Mouse (Mus musculus) liver, embryonic 11.5 days (tissue): ENCODE data around the gene Notch2. TPM values are rescaled to one million over a fixed set of nuclear protein-coding genes. Genes with fewer than 3 reads are reported as not detected.

Experiments used
- ATAC-seq: fragments of 200-750 bp; cut with Nextera tagmentation; replicated peaks from 2 replicates; pipeline ENCODE4 v1.8.0; 2017; ENCODE audit warnings: moderate number of reproducible peaks, mild to moderate bottlenecking, moderate TSS enrichment, moderate library complexity; ENCODE audit not compliant: low FRiP score
- DNase-seq: peaks from one replicate; pipeline ENCODE4 v3.0.0-alpha.2; 2017; ENCODE audit warnings: low spot score
- H3K27ac ChIP-seq: fragments of 300-500 bp; sonication (generic); 2 replicates; pipeline ENCODE4 v1.5.1; 2014; ENCODE audit warnings: mild to moderate bottlenecking, low read depth, low read length, control low read depth
- H3K27me3 ChIP-seq: fragments of 300-500 bp; sonication (generic); replicated peaks from 2 replicates; pipeline ENCODE4 v1.6.1; 2014; ENCODE audit warnings: low read length, mixed read lengths; ENCODE audit not compliant: control insufficient read depth, insufficient read depth
- H3K36me3 ChIP-seq: fragments of 300-500 bp; sonication (generic); 2 replicates; pipeline ENCODE4 v1.6.1; 2014; ENCODE audit warnings: mild to moderate bottlenecking, low read length, moderate library complexity, mixed read lengths; ENCODE audit not compliant: control insufficient read depth, insufficient read depth
- H3K4me1 ChIP-seq: fragments of 300-500 bp; sonication (generic); replicated peaks from 2 replicates; pipeline ENCODE4 v1.6.1; 2014; ENCODE audit warnings: low read length, mixed read lengths; ENCODE audit not compliant: control insufficient read depth, insufficient read depth
- H3K4me2 ChIP-seq: fragments of 300-500 bp; sonication (generic); 2 replicates; pipeline ENCODE4 v1.6.1; 2014; ENCODE audit warnings: mild to moderate bottlenecking, control low read depth, moderate library complexity
- H3K4me3 ChIP-seq: fragments of 300-500 bp; sonication (generic); 2 replicates; pipeline ENCODE4 v1.5.1; 2014; ENCODE audit warnings: low read depth, low read length, control low read depth
- H3K9ac ChIP-seq: fragments of 300-500 bp; sonication (generic); 2 replicates; pipeline ENCODE4 v1.6.1; 2014; ENCODE audit warnings: low read depth, low read length, control low read depth
- H3K9me3 ChIP-seq: fragments of 300-500 bp; sonication (generic); 2 replicates; pipeline ENCODE4 v1.6.1; 2016; ENCODE audit warnings: low read length, inconsistent platforms, mixed read lengths; ENCODE audit not compliant: control insufficient read depth
- WGBS: fragments of 180-500 bp; shearing (Covaris S2); extraction: QIAGEN DNeasy Blood & Tissue Kit; methylation state at CpG from one replicate; pipeline ENCODE4 v1.1.7; 2014; 5-methylcytosine and 5-hydroxymethylcytosine counted together
- polyA plus RNA-seq: library from polyadenylated mRNA; unstranded; fragments of >200 nt; fragmentation: Nextera tagmentation; extraction: Ambion mirVana; gene quantifications from 2 replicates; pipeline ENCODE4 v1.2.1, GENCODE M21; 2014

Notch2 gene
- polyA plus RNA-seq, 1 experiment from 2014 or later = 17.2 TPM

GRCm38 (mm10) chr3:98004231-98004630 lies 9.1 kb upstream of the Notch2 start:
- 33% methylated on average over 3 of the region's 3 CpGs for WGBS
- DNase-seq = no peak
- no peaks in the 10 kb centered on the region for H3K36me3 ChIP-seq
- H3K9ac ChIP-seq = no peak overlapping the region
- H3K4me2 ChIP-seq = 0 out of 2 replicates have a peak overlapping the region, but pooled peaks have one; percentile 16
- no peaks in the 10 kb centered on the region for H3K27me3 ChIP-seq
- no peaks in the 10 kb centered on the region for H3K9me3 ChIP-seq
- H3K4me1 ChIP-seq = peaks cover 14% of the 10 kb centered on the region
- no peak overlapping the region for H3K27ac ChIP-seq
- H3K4me3 ChIP-seq = no peak overlapping the region
- no peak for ATAC-seq

GRCm38 (mm10) chr3:98005306-98005705 lies 8.0 kb upstream of the Notch2 start:
- Histone ChIP-seq H3K4me2 (no peak overlapping the region), H3K4me1 (peaks cover 14% of the 10 kb centered on the region), H3K36me3 (no peaks in the 10 kb centered on the region), H3K9me3 (no peaks in the 10 kb centered on the region), H3K9ac (no peak overlapping the region), H3K27ac (no peak overlapping the region), H3K4me3 (no peak overlapping the region), H3K27me3 (no peaks in the 10 kb centered on the region)
- ATAC-seq (no peak), DNase-seq (no peak)
- WGBS = 49% methylated on average over 5 of the region's 5 CpGs

- Histone ChIP-seq H3K4me1 (peaks cover 14% of the 10 kb centered on the region), H3K4me3 (no peak overlapping the region), H3K4me2 (no peak overlapping the region), H3K9me3 (no peaks in the 10 kb centered on the region), H3K9ac (no peak overlapping the region), H3K27ac (no peak overlapping the region), H3K36me3 (no peaks in the 10 kb centered on the region), H3K27me3 (no peaks in the 10 kb centered on the region)
- ATAC-seq = no peak
- DNase-seq = no peak
- 85% methylated on average over 8 of the region's 8 CpGs for WGBS
These were observed 7.2 kb upstream of the Notch2 start for GRCm38 (mm10) chr3:98006046-98006691.

- Histone ChIP-seq H3K4me3 (no peak overlapping the region), H3K27ac (no peak overlapping the region), H3K4me1 (peaks cover 14% of the 10 kb centered on the region), H3K36me3 (no peaks in the 10 kb centered on the region), H3K9ac (no peak overlapping the region), H3K4me2 (no peak overlapping the region), H3K27me3 (no peaks in the 10 kb centered on the region), H3K9me3 (no peaks in the 10 kb centered on the region)
- no peak for ATAC-seq
- WGBS = 87% methylated on average over 5 of the region's 5 CpGs
- no peak for DNase-seq
These were observed 6.4 kb upstream of the Notch2 start for GRCm38 (mm10) chr3:98006973-98007372.

- no peak overlapping the region for H3K4me3 ChIP-seq
- no peak overlapping the region for H3K27ac ChIP-seq
- H3K4me2 ChIP-seq = no peak overlapping the region
- peaks cover 12% of the 10 kb centered on the region for H3K4me1 ChIP-seq
- H3K36me3 ChIP-seq = no peaks in the 10 kb centered on the region
- WGBS = 67% methylated on average over 6 of the region's 6 CpGs
- no peak for ATAC-seq
- no peaks in the 10 kb centered on the region for H3K27me3 ChIP-seq
- H3K9ac ChIP-seq = no peak overlapping the region
- no peaks in the 10 kb centered on the region for H3K9me3 ChIP-seq
- DNase-seq = no peak
These were observed 5.2 kb upstream of the Notch2 start for GRCm38 (mm10) chr3:98008143-98008542.

- no peak overlapping the region for H3K27ac ChIP-seq
- ATAC-seq = no peak
These were observed 4.0 kb upstream of the Notch2 start for GRCm38 (mm10) chr3:98009190-98009840.

GRCm38 (mm10) chr3:98013086-98013400 lies 284 bp upstream of the Notch2 start:
- Histone ChIP-seq H3K9ac (peak overlapping the region; percentile 95), H3K4me3 (peak overlapping the region; percentile 91), H3K27ac (no peak overlapping the region; the same call in 1 of the 2 replicates), H3K4me2 (peak overlapping the region; percentile 92), H3K9me3 (no peaks in the 10 kb centered on the region), H3K27me3 (no peaks in the 10 kb centered on the region), H3K4me1 (peaks cover 29% of the 10 kb centered on the region), H3K36me3 (no peaks in the 10 kb centered on the region; the same call in 1 of the 2 replicates)
- no peak for DNase-seq
- under 1% methylated on average over 18 of the region's 18 CpGs for WGBS
- no peak for ATAC-seq

More at GRCm38 (mm10) chr3:98009190-98009840, 4.0 kb upstream of the Notch2 start:
- Histone ChIP-seq H3K36me3 (no peaks in the 10 kb centered on the region), H3K9me3 (no peaks in the 10 kb centered on the region), H3K9ac (no peak overlapping the region), H3K27me3 (no peaks in the 10 kb centered on the region), H3K4me1 (peaks cover 4% of the 10 kb centered on the region), H3K4me3 (no peak overlapping the region), H3K4me2 (no peak overlapping the region)
- WGBS = 56% methylated on average over 7 of the region's 7 CpGs
- DNase-seq = no peak

- H3K4me1 ChIP-seq = peaks cover 48% of the 10 kb centered on the region
These were observed 2.2 kb downstream of the Notch2 start for GRCm38 (mm10) chr3:98015205-98016171.

More at GRCm38 (mm10) chr3:98015205-98016171, 2.2 kb downstream of the Notch2 start:
- DNase-seq (no peak), ATAC-seq (no peak)
- Histone ChIP-seq H3K27me3 (no peaks in the 10 kb centered on the region), H3K27ac (no peak overlapping the region), H3K36me3 (no peaks in the 10 kb centered on the region; the same call in 1 of the 2 replicates), H3K9ac (no peak overlapping the region), H3K4me2 (peak overlapping the region; percentile 92), H3K4me3 (no peak overlapping the region; the same call in 1 of the 2 replicates), H3K9me3 (no peaks in the 10 kb centered on the region)
- WGBS = 69% methylated on average over 14 of the region's 14 CpGs
